Mouse (Mus musculus): Measurements from ENCODE around the gene Recql5. TPM values are rescaled to one million over a fixed set of nuclear protein-coding genes. Genes with fewer than 3 reads are reported as not detected.

Gene Recql5
- polyA plus RNA-seq, 1 experiment, result not detected

- TF ChIP-seq POLR2A (IDR thresholded peaks at IDR 0.05; ENCODE audit: insufficient read depth, low read depth, low read length) (no peak), CTCF (IDR thresholded peaks at IDR 0.05; ENCODE audit: insufficient read depth, low read depth, low read length) (no peak)
- 76% methylated on average over 11 of the region's 11 CpGs for WGBS
- Histone ChIP-seq H3K4me1 (ENCODE audit: control insufficient read depth, insufficient read depth, low read length) (0 out of 2 replicates have a peak, but pooled peaks cover 4% of the 10 kb centered on the region), H3K4me3 (ENCODE audit: insufficient read depth, low read depth, low read length) (no peak overlapping the region), H3K27ac (ENCODE audit: insufficient read depth, low read depth, low read length) (no peak overlapping the region)
Observed at GRCm38 (mm10) chr11:115885281-115885680, 48.0 kb downstream of the Recql5 start.

- H3K4me3 ChIP-seq (ENCODE audit: insufficient read depth, low read depth, low read length), result no peak overlapping the region
- H3K4me1 ChIP-seq (ENCODE audit: control insufficient read depth, insufficient read depth, low read length), result 0 out of 2 replicates have a peak, but pooled peaks cover 4% of the 10 kb centered on the region
- H3K27ac ChIP-seq (ENCODE audit: insufficient read depth, low read depth, low read length), result no peak overlapping the region
- TF ChIP-seq POLR2A (IDR thresholded peaks at IDR 0.05; ENCODE audit: insufficient read depth, low read depth, low read length), result no peak
- 99% methylated on average over 3 of the region's 3 CpGs for WGBS
Observed at GRCm38 (mm10) chr11:115884361-115884760, 48.9 kb downstream of the Recql5 start.

GRCm38 (mm10) chr11:115883251-115883650 is 50.0 kb downstream of the Recql5 start:
- no peak overlapping the region for H3K4me3 ChIP-seq (ENCODE audit: insufficient read depth, low read depth, low read length)
- H3K4me1 ChIP-seq (ENCODE audit: control insufficient read depth, insufficient read depth, low read length), result 0 out of 2 replicates have a peak, but pooled peaks cover 4% of the 10 kb centered on the region
- no peak overlapping the region for H3K27ac ChIP-seq (ENCODE audit: insufficient read depth, low read depth, low read length)
- no peak for TF ChIP-seq CTCF (IDR thresholded peaks at IDR 0.05; ENCODE audit: insufficient read depth, low read depth, low read length)
- TF ChIP-seq POLR2A (IDR thresholded peaks at IDR 0.05; ENCODE audit: insufficient read depth, low read depth, low read length), result no peak
- 29% methylated on average over 17 of the region's 17 CpGs for WGBS

GRCm38 (mm10) chr11:115881002-115881401 is 52.3 kb downstream of the Recql5 start:
- 0 out of 2 replicates have a peak, but pooled peaks cover 4% of the 10 kb centered on the region for H3K4me1 ChIP-seq (ENCODE audit: control insufficient read depth, insufficient read depth, low read length)
- no peak overlapping the region for H3K4me3 ChIP-seq (ENCODE audit: insufficient read depth, low read depth, low read length)
- WGBS, result 30% methylated on average over 5 of the region's 5 CpGs
- no peak overlapping the region for H3K27ac ChIP-seq (ENCODE audit: insufficient read depth, low read depth, low read length)
- TF ChIP-seq CTCF (IDR thresholded peaks at IDR 0.05; ENCODE audit: insufficient read depth, low read depth, low read length), result no peak; the same call in 1 of the 2 replicates
- no peak for TF ChIP-seq POLR2A (IDR thresholded peaks at IDR 0.05; ENCODE audit: insufficient read depth, low read depth, low read length)

- Histone ChIP-seq H3K27ac (ENCODE audit: insufficient read depth, low read depth, low read length) (no peak overlapping the region), H3K4me1 (ENCODE audit: control insufficient read depth, insufficient read depth, low read length) (no peaks in the 10 kb centered on the region), H3K4me3 (ENCODE audit: insufficient read depth, low read depth, low read length) (no peak overlapping the region)
- WGBS, result 88% methylated on average over 8 of the region's 8 CpGs
- TF ChIP-seq POLR2A (IDR thresholded peaks at IDR 0.05; ENCODE audit: insufficient read depth, low read depth, low read length) (no peak), CTCF (IDR thresholded peaks at IDR 0.05; ENCODE audit: insufficient read depth, low read depth, low read length) (no peak)
Observed at GRCm38 (mm10) chr11:115878071-115878470, 55.2 kb downstream of the Recql5 start.

- TF ChIP-seq POLR2A (IDR thresholded peaks at IDR 0.05; ENCODE audit: insufficient read depth, low read depth, low read length), result no peak
- TF ChIP-seq CTCF (IDR thresholded peaks at IDR 0.05; ENCODE audit: insufficient read depth, low read depth, low read length), result no peak
- H3K27ac ChIP-seq (ENCODE audit: insufficient read depth, low read depth, low read length), result no peak overlapping the region
- H3K4me3 ChIP-seq (ENCODE audit: insufficient read depth, low read depth, low read length), result no peak overlapping the region
- WGBS, result 78% methylated on average over 6 of the region's 6 CpGs
- no peaks in the 10 kb centered on the region for H3K4me1 ChIP-seq (ENCODE audit: control insufficient read depth, insufficient read depth, low read length)
Observed at GRCm38 (mm10) chr11:115877174-115877755, 56.0 kb downstream of the Recql5 start.

GRCm38 (mm10) chr11:115876438-115876837 is 56.8 kb downstream of the Recql5 start:
- Histone ChIP-seq H3K4me3 (ENCODE audit: insufficient read depth, low read depth, low read length) (no peak overlapping the region), H3K4me1 (ENCODE audit: control insufficient read depth, insufficient read depth, low read length) (no peaks in the 10 kb centered on the region), H3K27ac (ENCODE audit: insufficient read depth, low read depth, low read length) (no peak overlapping the region)
- WGBS, result 81% methylated on average over 5 of the region's 5 CpGs
- no peak for TF ChIP-seq CTCF (IDR thresholded peaks at IDR 0.05; ENCODE audit: insufficient read depth, low read depth, low read length)

- WGBS, result 93% methylated on average over 3 of the region's 3 CpGs
- no peaks in the 10 kb centered on the region for H3K4me1 ChIP-seq (ENCODE audit: control insufficient read depth, insufficient read depth, low read length)
- no peak overlapping the region for H3K4me3 ChIP-seq (ENCODE audit: insufficient read depth, low read depth, low read length)
- H3K27ac ChIP-seq (ENCODE audit: insufficient read depth, low read depth, low read length), result no peak overlapping the region
- TF ChIP-seq POLR2A (IDR thresholded peaks at IDR 0.05; ENCODE audit: insufficient read depth, low read depth, low read length), result no peak
- TF ChIP-seq CTCF (IDR thresholded peaks at IDR 0.05; ENCODE audit: insufficient read depth, low read depth, low read length), result no peak
Observed at GRCm38 (mm10) chr11:115875935-115876334, 57.3 kb downstream of the Recql5 start.

GRCm38 (mm10) chr11:115872437-115872836 is 60.8 kb downstream of the Recql5 start:
- 81% methylated on average over 4 of the region's 4 CpGs for WGBS

GRCm38 (mm10) chr11:115869393-115869792 is 63.9 kb downstream of the Recql5 start:
- TF ChIP-seq CTCF (IDR thresholded peaks at IDR 0.05; ENCODE audit: insufficient read depth, low read depth, low read length), result no peak
- no peak for TF ChIP-seq POLR2A (IDR thresholded peaks at IDR 0.05; ENCODE audit: insufficient read depth, low read depth, low read length)
- 81% methylated on average over 8 of the region's 8 CpGs for WGBS
- Histone ChIP-seq H3K4me1 (ENCODE audit: control insufficient read depth, insufficient read depth, low read length) (no peaks in the 10 kb centered on the region), H3K4me3 (ENCODE audit: insufficient read depth, low read depth, low read length) (no peak overlapping the region), H3K27ac (ENCODE audit: insufficient read depth, low read depth, low read length) (no peak overlapping the region)

More at GRCm38 (mm10) chr11:115872437-115872836, 60.8 kb downstream of the Recql5 start:
- Histone ChIP-seq H3K4me1 (ENCODE audit: control insufficient read depth, insufficient read depth, low read length) (no peaks in the 10 kb centered on the region), H3K4me3 (ENCODE audit: insufficient read depth, low read depth, low read length) (no peak overlapping the region), H3K27ac (ENCODE audit: insufficient read depth, low read depth, low read length) (no peak overlapping the region)
- no peak for TF ChIP-seq CTCF (IDR thresholded peaks at IDR 0.05; ENCODE audit: insufficient read depth, low read depth, low read length)
- TF ChIP-seq POLR2A (IDR thresholded peaks at IDR 0.05; ENCODE audit: insufficient read depth, low read depth, low read length), result no peak

Measured in olfactory bulb, adult 2 months (tissue).